ENCODE assay signal across 12 mouse cellular contexts in genomic region chr15:31323684-31324083, GRCm38 (mm10). TPM values are rescaled to one million over a fixed set of nuclear protein-coding genes. Genes with fewer than 3 reads are reported as not detected.
DNase-seq lines count a peak whose midpoint lies in the region; ATAC-seq and TF ChIP-seq lines count a peak whose summit lies in the region.
"Had no signal": no experiment of that assay in that cellular context is flagged by ENCODE, and none has a peak within 500 bp of the region (broad histone marks: within the 10 kb centered on the region; RNA-seq: fewer than 3 reads in every experiment).

No protein-coding gene starts in this region.

- no peak for TF ChIP-seq POLR2A in thymus, adult 2 months (IDR thresholded peaks at IDR 0.05; ENCODE audit: control insufficient read depth, extremely low read depth, insufficient read depth, low read length, poor library complexity)
- TF ChIP-seq POLR2A in cortical plate, adult 2 months (IDR thresholded peaks at IDR 0.05; ENCODE audit: extremely low read depth, insufficient read depth, low read length) = no peak

- no peaks in the 10 kb centered on the region for H3K4me1 ChIP-seq in intestine, postnatal 0 days (replicated peaks; ENCODE audit: control insufficient read depth, insufficient read depth, low read length)
- no peaks in the 10 kb centered on the region for H3K4me1 ChIP-seq in intestine, embryonic 15.5 days (replicated peaks)
- no peaks in the 10 kb centered on the region for H3K4me1 ChIP-seq in thymus, adult 2 months (replicated peaks; ENCODE audit: control insufficient read depth, insufficient read depth, low read length)
- H3K4me1 ChIP-seq in cortical plate, adult 2 months (ENCODE audit: control insufficient read depth, insufficient read depth, low read length) = peaks cover 10% of the 10 kb centered on the region

- 88% methylated on average over 4 of the region's 4 CpGs for WGBS in intestine, postnatal 0 days
- WGBS in intestine, embryonic 15.5 days = 86% methylated on average over 4 of the region's 4 CpGs
- 90% methylated on average over 4 of the region's 4 CpGs for whole genome bisulfite sequencing in thymus, adult 2 months

- no peak overlapping the region for H3K4me2 ChIP-seq in intestine, postnatal 0 days (replicated peaks; ENCODE audit: low read depth)
- no peak overlapping the region for H3K4me2 ChIP-seq in intestine, embryonic 15.5 days (replicated peaks)
- H3K4me2 ChIP-seq: kidney, embryonic 15.5 days had no signal

- no peak overlapping the region for H3K27ac ChIP-seq in intestine, postnatal 0 days (ENCODE audit: low read depth, low read length)
- H3K27ac ChIP-seq in intestine, embryonic 15.5 days = no peak overlapping the region
- H3K27ac ChIP-seq in thymus, adult 2 months (ENCODE audit: control insufficient read depth, insufficient read depth, low read length) = no peak overlapping the region
- no peak overlapping the region for H3K27ac ChIP-seq in cortical plate, adult 2 months (ENCODE audit: insufficient read depth, low read length)
- H3K27ac ChIP-seq: kidney, embryonic 15.5 days had no signal

- TF ChIP-seq CTCF in intestine, postnatal 0 days (IDR thresholded peaks at IDR 0.05; ENCODE audit: low read depth) = peak; percentile 52
- no peak for TF ChIP-seq CTCF in thymus, adult 2 months (IDR thresholded peaks at IDR 0.05; ENCODE audit: borderline replicate concordance, control insufficient read depth, extremely low read depth, insufficient read depth, low read length, poor library complexity)
- TF ChIP-seq CTCF in cortical plate, adult 2 months (IDR thresholded peaks at IDR 0.05; ENCODE audit: extremely low read depth, insufficient read depth, low read length) = peak; percentile 37

- no peak overlapping the region for H3K4me3 ChIP-seq in intestine, postnatal 0 days (ENCODE audit: low read depth, low read length)
- no peak overlapping the region for H3K4me3 ChIP-seq in intestine, embryonic 15.5 days (replicated peaks)
- H3K4me3 ChIP-seq in thymus, adult 2 months (ENCODE audit: control insufficient read depth, insufficient read depth, low read length) = no peak overlapping the region
- no peak overlapping the region for H3K4me3 ChIP-seq in cortical plate, adult 2 months (ENCODE audit: insufficient read depth, low read length)
- H3K4me3 ChIP-seq: kidney, embryonic 15.5 days had no signal

- peak; percentile 25 for DNase-seq in thymus, adult 2 months
- no peak for DNase-seq in thymus, postnatal 0 days (ENCODE audit: low spot score)
- peak; percentile 54 for DNase-seq in thymus, postnatal 4 days
- no peak for DNase-seq in cerebellum, adult 9-10 months
- DNase-seq: cerebellum, postnatal 25 days; gastrocnemius, postnatal 14 days; lung, postnatal 10 days had no signal

- no peak overlapping the region for H3K9ac ChIP-seq in intestine, postnatal 0 days (ENCODE audit: low read depth, low read length)
- no peak overlapping the region for H3K9ac ChIP-seq in intestine, embryonic 15.5 days
- H3K9ac ChIP-seq: kidney, embryonic 15.5 days had no signal

- H3K27me3 ChIP-seq in intestine, postnatal 0 days (replicated peaks; ENCODE audit: control insufficient read depth, insufficient read depth, low read length) = no peaks in the 10 kb centered on the region
- no peaks in the 10 kb centered on the region for H3K27me3 ChIP-seq in intestine, embryonic 15.5 days (replicated peaks)
- H3K27me3 ChIP-seq in thymus, adult 2 months (ENCODE audit: control insufficient read depth, insufficient read depth, low read length) = no peaks in the 10 kb centered on the region
- H3K27me3 ChIP-seq: kidney, embryonic 15.5 days had no signal

- no peak for ATAC-seq in intestine, postnatal 0 days
- no peak for ATAC-seq in intestine, embryonic 15.5 days
- no peak for ATAC-seq in frontal cortex, adult (ENCODE audit: low TSS enrichment)

- no peaks in the 10 kb centered on the region for H3K36me3 ChIP-seq in intestine, postnatal 0 days (ENCODE audit: control insufficient read depth, insufficient read depth)
- no peaks in the 10 kb centered on the region for H3K36me3 ChIP-seq in intestine, embryonic 15.5 days
- H3K36me3 ChIP-seq in thymus, adult 2 months (ENCODE audit: control insufficient read depth, insufficient read depth, low read length) = no peaks in the 10 kb centered on the region
- H3K36me3 ChIP-seq: kidney, embryonic 15.5 days had no signal

- H3K9me3 ChIP-seq in intestine, postnatal 0 days (ENCODE audit: control insufficient read depth) = no peaks in the 10 kb centered on the region
- no peaks in the 10 kb centered on the region for H3K9me3 ChIP-seq in intestine, embryonic 15.5 days
- H3K9me3 ChIP-seq: kidney, embryonic 15.5 days had no signal

RNA-seq across cellular contexts. Expression of gene Ankrd33b, which starts 43.8 kb away (rescaled TPM):
- 0.25 and 0.29 TPM in 2 replicates for polyA plus RNA-seq in intestine, postnatal 0 days (2015; fragmentation: Nextera tagmentation; extraction: Ambion mirVana)
- 0.34 and 0.43 TPM in 2 replicates for polyA plus RNA-seq in intestine, embryonic 15.5 days (2015; fragmentation: Nextera tagmentation; extraction: Ambion mirVana)
- 6.9 and 7.6 TPM in 2 replicates for polyA plus RNA-seq in thymus, adult 2 months (2012; rRNA removed)
- polyA plus RNA-seq in thymus, postnatal 0 days (2015; fragmentation: Nextera tagmentation; extraction: Ambion mirVana) = 10.8 and 11.2 TPM in 2 replicates
- 33.9 and 34.5 TPM in 2 replicates for polyA plus RNA-seq in cortical plate, adult 2 months (2012; rRNA removed)

Comparison
In these comparisons a context has a peak if more than half of its experiments do, and no peak if none do; other contexts are left out.
1. DNase-seq: peak in thymus, adult 2 months (single experiment) and thymus, postnatal 4 days (single experiment); none in thymus, postnatal 0 days (single experiment) and cerebellum, adult 9-10 months (single experiment).